Mouse (Mus musculus): ENCODE measurements around the gene H2al1j. TPM values are rescaled to one million over a fixed set of nuclear protein-coding genes. Genes with fewer than 3 reads are reported as not detected.
"Not testable (repeated sequence)": the region's sequence is repeated elsewhere in the genome, so short reads cannot be mapped to it uniquely, and the experiment has no call there.

Gene H2al1j
- polyA plus RNA-seq (2015; fragmentation: Nextera tagmentation; extraction: Ambion mirVana): not detected in 2 replicates

- not testable (repeated sequence) for H3K4me2 ChIP-seq (replicated peaks; ENCODE audit: low read depth); H3K27me3 ChIP-seq (ENCODE audit: control insufficient read depth, insufficient read depth, low read length); H3K4me1 ChIP-seq (replicated peaks; ENCODE audit: control insufficient read depth, insufficient read depth); H3K9ac ChIP-seq (ENCODE audit: low read length); DNase-seq (ENCODE audit: low spot score); ATAC-seq (ENCODE audit: low FRiP score, low TSS enrichment); H3K36me3 ChIP-seq (ENCODE audit: control insufficient read depth, insufficient read depth, low read length); H3K9me3 ChIP-seq (ENCODE audit: control insufficient read depth, low read length); H3K4me3 ChIP-seq (ENCODE audit: low read depth, low read length); H3K27ac ChIP-seq (replicated peaks)
- 91% methylated on average over 2 of the region's 2 CpGs for WGBS
Measured at GRCm38 (mm10) chrX:11327522-11327921, at the start of gene H2al1j. Gene H2al1j, plus strand, starts transcription at chrX:11327822.

DNA sequence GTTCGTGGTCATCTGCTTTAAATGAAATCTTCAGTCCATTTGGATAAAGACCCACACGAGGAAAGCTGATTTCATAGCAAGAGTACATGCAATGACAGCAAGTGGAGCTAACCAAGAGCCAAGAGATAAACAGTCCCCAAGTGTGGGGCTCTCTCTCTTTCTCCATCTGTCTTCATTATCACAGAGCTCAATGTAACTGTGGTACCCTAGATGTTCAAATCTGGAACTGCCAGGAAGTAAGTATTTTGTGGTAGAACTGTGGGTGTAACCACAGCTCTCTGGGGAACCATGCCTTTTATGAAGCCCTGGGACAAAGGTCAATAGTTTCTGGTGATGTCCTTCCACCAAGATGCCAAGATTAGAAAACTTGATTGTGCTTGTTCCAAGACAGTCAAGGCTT lies 46.9 kb upstream of the H2al1j start:
- H3K9me3 ChIP-seq (ENCODE audit: control insufficient read depth, low read length): no peaks in the 10 kb centered on the region
- TF ChIP-seq CTCF (IDR thresholded peaks at IDR 0.05; ENCODE audit: low read depth) (no peak), EP300 (optimal IDR thresholded peaks at IDR 0.05) (no peak)
- H3K27ac ChIP-seq (replicated peaks): no peak overlapping the region
- no peaks in the 10 kb centered on the region for H3K4me1 ChIP-seq (replicated peaks; ENCODE audit: control insufficient read depth, insufficient read depth)
- H3K36me3 ChIP-seq (ENCODE audit: control insufficient read depth, insufficient read depth, low read length): no peaks in the 10 kb centered on the region
- no peak for ATAC-seq (ENCODE audit: low FRiP score, low TSS enrichment)
- no peak overlapping the region for H3K4me3 ChIP-seq (ENCODE audit: low read depth, low read length)
- no peaks in the 10 kb centered on the region for H3K27me3 ChIP-seq (ENCODE audit: control insufficient read depth, insufficient read depth, low read length)
- DNase-seq (ENCODE audit: low spot score): no peak
- H3K4me2 ChIP-seq (replicated peaks; ENCODE audit: low read depth): no peak overlapping the region
- WGBS: 59% methylated on average over 2 of the region's 2 CpGs
- no peak overlapping the region for H3K9ac ChIP-seq (ENCODE audit: low read length)

- Histone ChIP-seq H3K4me3 (ENCODE audit: low read depth, low read length) (no peak overlapping the region), H3K36me3 (ENCODE audit: control insufficient read depth, insufficient read depth, low read length) (no peaks in the 10 kb centered on the region), H3K4me2 (replicated peaks; ENCODE audit: low read depth) (no peak overlapping the region), H3K9me3 (ENCODE audit: control insufficient read depth, low read length) (no peaks in the 10 kb centered on the region), H3K9ac (ENCODE audit: low read length) (no peak overlapping the region), H3K27me3 (ENCODE audit: control insufficient read depth, insufficient read depth, low read length) (no peaks in the 10 kb centered on the region), H3K4me1 (replicated peaks; ENCODE audit: control insufficient read depth, insufficient read depth) (no peaks in the 10 kb centered on the region), H3K27ac (replicated peaks) (no peak overlapping the region)
- 56% methylated on average over 14 of the region's 14 CpGs for WGBS
- TF ChIP-seq EP300 (optimal IDR thresholded peaks at IDR 0.05): no peak
- no peak for TF ChIP-seq CTCF (IDR thresholded peaks at IDR 0.05; ENCODE audit: low read depth)
- peak; percentile 14 for DNase-seq (ENCODE audit: low spot score)
- 0 out of 2 replicates have a peak, but pooled peaks have one; percentile 29 for ATAC-seq (ENCODE audit: low FRiP score, low TSS enrichment)
Measured at GRCm38 (mm10) chrX:11288306-11288882, 39.2 kb upstream of the H2al1j start.

- WGBS: 66% methylated on average over 4 of the region's 4 CpGs
- no peaks in the 10 kb centered on the region for H3K4me1 ChIP-seq (replicated peaks; ENCODE audit: control insufficient read depth, insufficient read depth)
- ATAC-seq (ENCODE audit: low FRiP score, low TSS enrichment): no peak
- H3K36me3 ChIP-seq (ENCODE audit: control insufficient read depth, insufficient read depth, low read length): no peaks in the 10 kb centered on the region
- no peak overlapping the region for H3K4me2 ChIP-seq (replicated peaks; ENCODE audit: low read depth)
- no peaks in the 10 kb centered on the region for H3K9me3 ChIP-seq (ENCODE audit: control insufficient read depth, low read length)
- no peak overlapping the region for H3K27ac ChIP-seq (replicated peaks)
- H3K9ac ChIP-seq (ENCODE audit: low read length): no peak overlapping the region
- DNase-seq (ENCODE audit: low spot score): no peak
- no peak for TF ChIP-seq CTCF (IDR thresholded peaks at IDR 0.05; ENCODE audit: low read depth)
- no peak for TF ChIP-seq EP300 (optimal IDR thresholded peaks at IDR 0.05)
- H3K4me3 ChIP-seq (ENCODE audit: low read depth, low read length): no peak overlapping the region
- H3K27me3 ChIP-seq (ENCODE audit: control insufficient read depth, insufficient read depth, low read length): no peaks in the 10 kb centered on the region
Measured at GRCm38 (mm10) chrX:11289244-11289643, 38.4 kb upstream of the H2al1j start.

DNA sequence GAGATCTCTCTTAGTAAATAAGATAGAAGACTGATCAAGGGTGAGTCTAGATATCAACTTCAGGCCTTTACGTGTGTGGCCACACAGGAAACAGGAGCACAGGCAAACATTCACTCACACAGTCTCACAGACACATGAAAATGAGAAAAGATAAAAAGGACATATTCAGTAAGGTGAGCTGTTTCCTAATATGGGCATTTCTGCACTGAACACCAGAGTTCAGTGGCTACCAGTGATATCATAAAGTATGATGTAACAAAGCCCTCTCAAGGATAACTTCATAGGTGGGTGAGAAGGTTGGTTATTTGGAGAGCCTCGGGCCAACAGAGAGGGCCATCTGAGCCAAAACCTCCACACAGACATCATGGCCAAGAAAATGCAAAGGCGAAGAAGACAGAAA lies 28.7 kb upstream of the H2al1j start, which contains the start of gene H2al1a:
TSS of gene H2al1a (plus strand) at position 301 of the 400 bp plus-strand sequence.
- not testable (repeated sequence) for H3K4me1 ChIP-seq (replicated peaks; ENCODE audit: control insufficient read depth, insufficient read depth); H3K9me3 ChIP-seq (ENCODE audit: control insufficient read depth, low read length); DNase-seq (ENCODE audit: low spot score); H3K4me2 ChIP-seq (replicated peaks; ENCODE audit: low read depth); H3K4me3 ChIP-seq (ENCODE audit: low read depth, low read length); H3K27me3 ChIP-seq (ENCODE audit: control insufficient read depth, insufficient read depth, low read length); H3K36me3 ChIP-seq (ENCODE audit: control insufficient read depth, insufficient read depth, low read length); ATAC-seq (ENCODE audit: low FRiP score, low TSS enrichment); H3K9ac ChIP-seq (ENCODE audit: low read length); H3K27ac ChIP-seq (replicated peaks)
- WGBS: no CpG with 5 or more reads among the region's 3 CpGs

GRCm38 (mm10) chrX:11302132-11302531 lies 25.5 kb upstream of the H2al1j start, which contains the start of gene H2al1b:
Gene H2al1b, plus strand, starts transcription at chrX:11302432.
- H3K9ac ChIP-seq (ENCODE audit: low read length); H3K36me3 ChIP-seq (ENCODE audit: control insufficient read depth, insufficient read depth, low read length); H3K4me1 ChIP-seq (replicated peaks; ENCODE audit: control insufficient read depth, insufficient read depth); H3K27ac ChIP-seq (replicated peaks); DNase-seq (ENCODE audit: low spot score); ATAC-seq (ENCODE audit: low FRiP score, low TSS enrichment); H3K4me3 ChIP-seq (ENCODE audit: low read depth, low read length); H3K4me2 ChIP-seq (replicated peaks; ENCODE audit: low read depth); H3K9me3 ChIP-seq (ENCODE audit: control insufficient read depth, low read length); H3K27me3 ChIP-seq (ENCODE audit: control insufficient read depth, insufficient read depth, low read length): not testable (repeated sequence)
- 83% methylated on average over 1 of the region's 3 CpGs for WGBS

DNA sequence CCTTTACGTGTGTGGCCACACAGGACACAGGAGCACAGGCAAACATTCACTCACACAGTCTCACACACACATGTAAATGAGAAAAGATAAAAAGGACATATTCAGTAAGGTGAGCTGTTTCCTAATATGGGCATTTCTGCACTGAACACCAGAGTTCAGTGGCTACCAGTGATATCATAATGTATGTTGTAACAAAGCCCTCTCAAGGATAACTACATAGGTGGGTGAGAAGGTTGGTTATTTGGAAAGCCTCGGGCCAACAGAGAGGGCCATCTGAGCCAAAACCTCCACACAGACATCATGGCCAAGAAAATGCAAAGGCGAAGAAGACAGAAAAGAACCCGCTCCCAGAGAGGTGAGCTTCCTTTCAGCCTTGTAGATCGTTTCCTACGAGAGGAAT lies 22.3 kb upstream of the H2al1j start, which contains the start of gene H2al1c:
TSS of gene H2al1c (plus strand) at position 301 of the 400 bp plus-strand sequence.
- H3K27ac ChIP-seq (replicated peaks); ATAC-seq (ENCODE audit: low FRiP score, low TSS enrichment); H3K4me1 ChIP-seq (replicated peaks; ENCODE audit: control insufficient read depth, insufficient read depth); H3K36me3 ChIP-seq (ENCODE audit: control insufficient read depth, insufficient read depth, low read length); H3K9ac ChIP-seq (ENCODE audit: low read length); H3K9me3 ChIP-seq (ENCODE audit: control insufficient read depth, low read length); H3K4me2 ChIP-seq (replicated peaks; ENCODE audit: low read depth); H3K27me3 ChIP-seq (ENCODE audit: control insufficient read depth, insufficient read depth, low read length); DNase-seq (ENCODE audit: low spot score); H3K4me3 ChIP-seq (ENCODE audit: low read depth, low read length): not testable (repeated sequence)
- 80% methylated on average over 1 of the region's 6 CpGs for WGBS

GRCm38 (mm10) chrX:11308524-11308923 lies 19.1 kb upstream of the H2al1j start, which contains the start of gene H2al1d:
Gene H2al1d, plus strand, starts transcription at chrX:11308824.
- not testable (repeated sequence) for H3K36me3 ChIP-seq (ENCODE audit: control insufficient read depth, insufficient read depth, low read length); ATAC-seq (ENCODE audit: low FRiP score, low TSS enrichment); H3K27ac ChIP-seq (replicated peaks); H3K9ac ChIP-seq (ENCODE audit: low read length); H3K4me3 ChIP-seq (ENCODE audit: low read depth, low read length); H3K9me3 ChIP-seq (ENCODE audit: control insufficient read depth, low read length); H3K4me2 ChIP-seq (replicated peaks; ENCODE audit: low read depth); DNase-seq (ENCODE audit: low spot score); H3K27me3 ChIP-seq (ENCODE audit: control insufficient read depth, insufficient read depth, low read length); H3K4me1 ChIP-seq (replicated peaks; ENCODE audit: control insufficient read depth, insufficient read depth)
- no CpG with 5 or more reads among the region's 6 CpGs for WGBS

DNA sequence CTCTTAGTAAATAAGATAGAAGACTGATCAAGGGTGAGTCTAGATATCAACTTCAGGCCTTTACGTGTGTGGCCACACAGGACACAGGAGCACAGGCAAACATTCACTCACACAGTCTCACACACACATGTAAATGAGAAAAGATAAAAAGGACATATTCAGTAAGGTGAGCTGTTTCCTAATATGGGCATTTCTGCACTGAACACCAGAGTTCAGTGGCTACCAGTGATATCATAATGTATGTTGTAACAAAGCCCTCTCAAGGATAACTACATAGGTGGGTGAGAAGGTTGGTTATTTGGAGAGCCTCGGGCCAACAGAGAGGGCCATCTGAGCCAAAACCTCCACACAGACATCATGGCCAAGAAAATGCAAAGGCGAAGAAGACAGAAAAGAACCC lies 16.0 kb upstream of the H2al1j start, which contains the start of gene H2al1e:
TSS of gene H2al1e (plus strand) at position 301 of the 400 bp plus-strand sequence.
- H3K27ac ChIP-seq (replicated peaks); DNase-seq (ENCODE audit: low spot score); H3K36me3 ChIP-seq (ENCODE audit: control insufficient read depth, insufficient read depth, low read length); H3K27me3 ChIP-seq (ENCODE audit: control insufficient read depth, insufficient read depth, low read length); H3K4me2 ChIP-seq (replicated peaks; ENCODE audit: low read depth); H3K9me3 ChIP-seq (ENCODE audit: control insufficient read depth, low read length); H3K4me3 ChIP-seq (ENCODE audit: low read depth, low read length); ATAC-seq (ENCODE audit: low FRiP score, low TSS enrichment); H3K9ac ChIP-seq (ENCODE audit: low read length); H3K4me1 ChIP-seq (replicated peaks; ENCODE audit: control insufficient read depth, insufficient read depth): not testable (repeated sequence)
- WGBS: no CpG with 5 or more reads among the region's 3 CpGs

All from stomach, postnatal 0 days (tissue).